Mouse (Mus musculus) kidney, embryonic 16.5 days (tissue): ENCODE data around the gene Pus1. TPM values are rescaled to one million over a fixed set of nuclear protein-coding genes. Genes with fewer than 3 reads are reported as not detected.
A peak's percentile ranks its signal among the peaks of the same experiment; 100 is the strongest.
"Not testable (repeated sequence)": the region's sequence is repeated elsewhere in the genome, so short reads cannot be mapped to it uniquely, and the experiment has no call there.

ENCODE experiments used
- ATAC-seq: fragments of 200-750 bp; cut with Nextera tagmentation; 2 replicates; pipeline ENCODE4 v1.8.0; 2017; ENCODE audit warnings: moderate TSS enrichment; ENCODE audit not compliant: low FRiP score, low TSS enrichment
- H3K27ac ChIP-seq: fragments of 300-500 bp; sonication (generic); 2 replicates; pipeline ENCODE4 v1.5.1; 2014; ENCODE audit warnings: low read length
- H3K27me3 ChIP-seq: fragments of 300-500 bp; sonication (generic); 2 replicates; pipeline ENCODE4 v1.6.1; 2014; ENCODE audit warnings: low read length, control low read depth, mixed read lengths; ENCODE audit not compliant: insufficient read depth
- H3K36me3 ChIP-seq: fragments of 300-500 bp; sonication (generic); 2 replicates; pipeline ENCODE4 v1.6.1; 2014; ENCODE audit warnings: low read length, control low read depth, mixed read lengths; ENCODE audit not compliant: insufficient read depth
- H3K4me1 ChIP-seq: fragments of 300-500 bp; sonication (generic); 2 replicates; pipeline ENCODE4 v1.6.1; 2014; ENCODE audit warnings: low read length, control low read depth, mixed read lengths; ENCODE audit not compliant: insufficient read depth
- H3K4me2 ChIP-seq: fragments of 300-500 bp; sonication (generic); replicated peaks from 2 replicates; pipeline ENCODE4 v1.6.1; 2014; ENCODE audit warnings: low read depth, low read length
- H3K4me3 ChIP-seq: fragments of 300-500 bp; sonication (generic); 2 replicates; pipeline ENCODE4 v1.5.1; 2014; ENCODE audit warnings: mild to moderate bottlenecking, low read length
- H3K9ac ChIP-seq: fragments of 300-500 bp; sonication (generic); replicated peaks from 2 replicates; pipeline ENCODE4 v1.6.1; 2014; ENCODE audit warnings: low read length
- H3K9me3 ChIP-seq: fragments of 300-500 bp; sonication (generic); 2 replicates; pipeline ENCODE4 v1.6.1; 2016; ENCODE audit warnings: low read length, control low read depth
- WGBS: fragments of 180-500 bp; shearing (Covaris S2); extraction: QIAGEN DNeasy Blood & Tissue Kit; methylation state at CpG from one replicate; pipeline ENCODE4 v1.1.7; 2014; 5-methylcytosine and 5-hydroxymethylcytosine counted together
- polyA plus RNA-seq: library from polyadenylated mRNA; unstranded; fragments of >200 nt; fragmentation: Nextera tagmentation; extraction: Ambion mirVana; gene quantifications from 2 replicates; pipeline ENCODE4 v1.2.1, GENCODE M21; 2015

Pus1 gene
- polyA plus RNA-seq, 1 experiment from 2014 or later: 45.1 TPM

DNA sequence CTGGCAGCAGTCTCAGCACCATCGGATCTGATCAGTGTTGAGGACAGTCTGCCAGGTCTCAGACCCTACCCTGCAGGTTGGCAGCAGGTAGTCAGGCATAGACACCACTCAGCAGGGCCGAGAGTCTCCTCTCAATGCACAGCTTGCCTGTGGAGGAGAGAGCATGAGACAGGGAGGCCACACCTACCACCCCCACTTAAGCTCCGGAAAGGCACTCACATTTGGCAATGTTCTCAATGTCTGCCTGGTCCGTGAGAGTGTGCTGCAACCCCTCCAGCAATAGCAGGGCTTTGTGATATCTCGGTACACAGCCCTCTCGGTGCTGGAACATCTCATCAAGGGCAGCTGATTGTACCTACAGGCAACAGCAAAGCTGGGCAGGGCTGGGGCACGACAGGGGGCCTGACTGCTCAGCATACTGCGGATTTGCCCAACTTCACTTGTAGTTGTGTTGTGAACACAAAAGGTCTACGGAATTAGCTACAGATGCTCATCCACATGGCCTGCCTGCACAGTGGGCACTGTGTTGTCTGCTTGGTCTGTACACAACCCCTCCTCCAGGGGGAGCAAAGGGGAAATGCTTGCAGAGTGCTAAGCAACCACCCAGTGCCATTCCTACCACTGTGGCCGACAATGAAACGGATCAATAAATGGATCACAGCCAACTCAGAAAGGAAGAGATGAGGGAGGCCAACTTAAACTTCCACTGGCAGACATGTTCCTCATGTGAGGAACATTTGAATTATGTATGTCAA lies 5.8 kb upstream of the Pus1 start:
- H3K4me2 ChIP-seq: no peak overlapping the region
- H3K27me3 ChIP-seq: no peaks in the 10 kb centered on the region
- no peak overlapping the region for H3K9ac ChIP-seq
- H3K36me3 ChIP-seq: peaks cover 53% of the 10 kb centered on the region
- no peak for ATAC-seq
- WGBS: 85% methylated on average over 11 of the region's 11 CpGs
- no peaks in the 10 kb centered on the region for H3K4me1 ChIP-seq
- no peaks in the 10 kb centered on the region for H3K9me3 ChIP-seq
- H3K27ac ChIP-seq: no peak overlapping the region
- no peak overlapping the region for H3K4me3 ChIP-seq

DNA sequence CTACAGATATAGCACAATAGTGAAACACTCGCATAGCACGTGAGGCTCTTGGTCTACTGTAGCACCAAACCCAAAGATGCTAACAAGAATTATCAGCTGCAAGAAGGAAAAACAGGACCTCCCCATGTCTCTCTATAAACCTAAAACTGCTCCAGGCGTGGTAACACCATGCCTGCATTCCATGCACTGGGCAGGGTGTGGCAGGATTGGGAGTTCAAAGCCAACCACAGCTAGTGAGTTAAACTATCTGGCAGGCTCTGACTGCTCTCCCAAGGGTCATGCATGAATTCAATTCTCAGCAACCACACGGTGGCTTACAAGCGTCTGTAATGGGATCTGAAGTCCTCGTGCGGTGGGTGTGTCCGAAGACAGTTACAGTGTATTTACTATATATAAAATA lies 2.7 kb upstream of the Pus1 start:
- no peak for ATAC-seq
- no peak overlapping the region for H3K4me2 ChIP-seq
- H3K9me3 ChIP-seq: no peaks in the 10 kb centered on the region
- WGBS: 63% methylated on average over 8 of the region's 8 CpGs
- H3K9ac ChIP-seq: no peak overlapping the region
- H3K27ac ChIP-seq: no peak overlapping the region
- peaks cover 9% of the 10 kb centered on the region for H3K4me1 ChIP-seq
- H3K4me3 ChIP-seq: no peak overlapping the region
- H3K36me3 ChIP-seq: peaks cover 29% of the 10 kb centered on the region
- no peaks in the 10 kb centered on the region for H3K27me3 ChIP-seq

DNA sequence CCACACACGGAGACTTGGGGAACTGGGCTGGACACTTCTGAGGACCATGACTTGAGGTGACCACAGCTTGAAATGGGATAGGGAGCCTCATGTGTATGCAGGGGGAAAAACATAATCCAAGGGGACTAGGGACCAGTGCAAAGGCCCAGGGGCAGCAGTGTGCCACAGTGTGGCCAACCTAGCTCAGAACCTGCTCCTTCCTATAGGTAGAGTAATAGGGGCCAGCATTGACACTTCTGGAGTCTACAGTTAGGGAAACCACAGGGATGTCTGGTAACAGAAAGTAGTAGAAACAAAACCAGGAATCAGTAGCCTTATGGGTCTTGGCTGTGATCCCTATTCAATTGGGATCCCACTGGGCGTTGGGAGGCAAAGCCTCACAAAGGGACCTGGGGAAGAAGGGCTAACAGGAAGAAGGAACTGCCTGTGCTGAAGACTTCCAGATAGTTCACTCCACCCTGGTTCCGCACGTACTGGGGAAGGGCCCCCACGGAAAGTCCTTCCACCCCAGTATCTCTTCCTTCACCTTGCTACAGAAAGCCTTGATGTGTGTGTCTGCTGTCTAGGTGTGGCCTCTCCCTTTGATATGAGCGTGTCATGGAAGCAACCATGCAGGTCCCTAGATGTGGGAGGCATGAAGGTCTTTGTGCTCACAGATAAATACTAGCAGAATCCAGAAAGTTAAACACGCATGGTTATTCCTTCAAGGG lies 1.2 kb upstream of the Pus1 start:
- WGBS: 79% methylated on average over 7 of the region's 7 CpGs
- Histone ChIP-seq H3K9me3 (no peaks in the 10 kb centered on the region), H3K27me3 (no peaks in the 10 kb centered on the region), H3K4me3 (no peak overlapping the region), H3K27ac (no peak overlapping the region), H3K9ac (no peak overlapping the region), H3K4me1 (peaks cover 9% of the 10 kb centered on the region), H3K36me3 (peaks cover 19% of the 10 kb centered on the region), H3K4me2 (no peak overlapping the region)
- ATAC-seq: no peak

DNA sequence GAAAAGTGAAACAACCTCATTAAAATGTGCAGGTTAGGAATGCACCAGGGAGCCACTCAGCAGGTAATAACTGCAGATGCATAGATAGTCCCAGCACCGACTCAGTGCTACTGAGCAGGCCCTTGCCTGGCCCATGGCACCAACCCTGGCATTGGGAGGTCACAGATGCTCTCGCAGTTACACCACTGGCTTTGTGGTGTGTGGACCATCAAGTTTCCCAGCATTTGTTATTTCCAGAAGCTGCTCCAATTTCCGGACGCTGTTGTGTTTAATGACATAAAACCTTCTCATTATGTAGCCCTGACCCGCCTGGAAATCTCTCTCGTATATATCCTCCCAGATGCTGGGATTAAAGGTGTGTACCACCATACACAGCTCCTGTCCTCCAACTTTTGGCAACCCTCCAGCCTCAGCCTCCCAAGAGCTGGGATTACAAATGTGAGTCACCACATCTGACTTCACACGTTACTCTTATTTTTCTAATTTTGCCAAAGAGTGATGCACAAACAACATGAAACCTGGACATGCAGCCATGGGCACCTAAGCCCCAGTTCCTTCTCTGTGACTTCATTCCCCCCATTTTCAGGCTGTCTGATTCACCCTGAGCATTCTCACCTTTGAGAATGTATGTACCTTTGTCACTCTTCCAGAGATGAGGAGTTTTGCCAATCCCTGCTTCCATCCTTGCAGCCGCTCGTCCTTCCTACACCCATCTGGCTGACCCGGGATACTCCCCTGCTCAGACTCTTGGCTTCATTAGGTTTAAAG lies 486 bp upstream of the Pus1 start:
- Histone ChIP-seq H3K9ac (peak overlapping the region; percentile 81), H3K4me1 (peaks cover 9% of the 10 kb centered on the region), H3K4me2 (peak overlapping the region; percentile 74), H3K9me3 (no peaks in the 10 kb centered on the region), H3K27me3 (no peaks in the 10 kb centered on the region), H3K4me3 (peak overlapping the region; percentile 79), H3K27ac (peak overlapping the region; percentile 48; the same call in 1 of the 2 replicates), H3K36me3 (peaks cover 19% of the 10 kb centered on the region)
- ATAC-seq: peak; percentile 28; the same call in 1 of the 2 replicates
- 51% methylated on average over 10 of the region's 10 CpGs for WGBS

DNA sequence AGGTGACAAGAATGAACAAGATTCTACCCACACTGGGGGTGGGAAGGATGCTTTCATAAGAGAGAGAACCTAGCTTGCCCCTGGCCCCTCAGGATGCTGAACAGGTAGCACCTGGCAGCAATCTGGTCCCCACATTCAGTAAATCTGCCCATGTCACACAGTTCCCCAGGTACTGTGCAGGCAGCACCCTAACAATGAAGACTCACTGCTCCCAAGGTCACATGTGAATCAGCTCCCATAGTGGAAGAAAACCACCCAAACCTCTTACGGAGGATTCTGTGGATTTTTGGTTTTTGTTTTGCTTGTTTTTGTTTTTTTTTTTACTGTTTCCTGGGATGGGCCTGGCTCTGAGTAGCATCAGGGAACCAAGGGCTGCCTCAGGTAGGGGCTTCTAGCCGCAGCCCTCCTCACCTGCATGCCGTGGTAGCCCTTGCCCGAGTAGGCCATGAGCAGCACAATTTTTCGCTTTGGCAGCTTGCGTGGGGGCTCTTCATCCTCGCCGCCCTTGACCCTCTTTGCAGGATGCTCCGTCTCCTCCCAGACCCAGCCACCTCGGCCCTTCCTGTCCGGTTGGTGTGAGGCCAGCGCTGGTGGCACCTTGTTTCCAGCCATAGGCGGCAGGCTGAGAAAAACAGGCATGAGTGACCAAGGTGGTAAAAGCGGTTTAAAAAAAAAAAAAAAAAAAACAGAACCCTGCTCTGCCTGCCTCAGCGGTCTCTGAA lies 1.0 kb downstream of the Pus1 start:
- Histone ChIP-seq H3K4me3 (peak overlapping the region; percentile 79), H3K27me3 (no peaks in the 10 kb centered on the region), H3K9ac (peak overlapping the region; percentile 81), H3K36me3 (peaks cover 28% of the 10 kb centered on the region), H3K9me3 (no peaks in the 10 kb centered on the region), H3K4me2 (peak overlapping the region; percentile 74), H3K27ac (no peak overlapping the region), H3K4me1 (peaks cover 9% of the 10 kb centered on the region)
- WGBS: 12% methylated on average over 15 of the region's 15 CpGs
- no peak for ATAC-seq

DNA sequence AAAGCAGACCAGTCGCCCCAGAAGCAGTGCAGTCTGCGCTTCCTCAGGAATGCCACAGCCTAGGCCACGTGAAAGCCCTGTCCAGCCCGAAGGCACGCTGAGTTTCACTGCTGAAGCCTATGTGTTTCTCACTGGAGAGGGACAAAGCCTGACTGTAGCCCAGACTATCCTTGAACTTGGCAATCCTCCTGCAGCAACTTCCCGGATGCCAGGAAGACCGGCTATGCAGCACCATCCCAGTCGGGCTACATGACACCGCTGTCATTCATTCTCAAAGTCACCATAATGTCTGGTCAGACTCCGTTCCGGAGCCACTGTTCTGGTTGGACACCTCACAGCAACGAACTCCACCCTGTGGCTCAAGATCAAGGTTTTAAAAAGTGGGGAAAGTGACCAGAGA lies 2.2 kb downstream of the Pus1 start:
- H3K4me3 ChIP-seq: no peak overlapping the region

DNA sequence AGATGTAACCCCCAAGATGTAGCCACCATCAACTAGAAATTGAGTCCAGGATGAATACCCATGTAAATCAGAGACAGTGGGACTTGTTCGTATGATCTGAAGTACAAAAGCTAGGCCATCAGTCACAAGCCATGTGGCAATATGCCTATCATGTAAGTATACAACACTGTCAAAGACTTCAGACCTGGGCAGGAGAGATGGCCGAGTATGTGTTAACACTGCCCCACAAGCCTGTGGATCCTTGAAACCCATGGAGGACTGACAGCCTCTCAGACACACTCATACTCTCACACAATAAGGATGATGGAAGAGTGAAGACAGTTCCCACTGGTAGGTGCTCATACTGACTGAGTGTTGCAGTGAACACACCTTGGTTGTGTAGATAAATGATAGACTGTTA lies 4.3 kb downstream of the Pus1 start:
- Histone ChIP-seq H3K4me2 (no peak overlapping the region), H3K9me3 (no peaks in the 10 kb centered on the region), H3K4me1 (peaks cover 9% of the 10 kb centered on the region), H3K36me3 (peaks cover 31% of the 10 kb centered on the region), H3K27me3 (no peaks in the 10 kb centered on the region), H3K27ac (no peak overlapping the region), H3K9ac (no peak overlapping the region), H3K4me3 (no peak overlapping the region)
- 91% methylated on average over 2 of the region's 2 CpGs for WGBS
- ATAC-seq: no peak

More for the DNA sequence above, 2.2 kb downstream of the Pus1 start:
- Histone ChIP-seq H3K9ac (no peak overlapping the region), H3K4me2 (no peak overlapping the region), H3K4me1 (peaks cover 9% of the 10 kb centered on the region), H3K27me3 (no peaks in the 10 kb centered on the region), H3K36me3 (peaks cover 31% of the 10 kb centered on the region), H3K27ac (no peak overlapping the region), H3K9me3 (no peaks in the 10 kb centered on the region)
- 85% methylated on average over 12 of the region's 12 CpGs for WGBS
- ATAC-seq: no peak

DNA sequence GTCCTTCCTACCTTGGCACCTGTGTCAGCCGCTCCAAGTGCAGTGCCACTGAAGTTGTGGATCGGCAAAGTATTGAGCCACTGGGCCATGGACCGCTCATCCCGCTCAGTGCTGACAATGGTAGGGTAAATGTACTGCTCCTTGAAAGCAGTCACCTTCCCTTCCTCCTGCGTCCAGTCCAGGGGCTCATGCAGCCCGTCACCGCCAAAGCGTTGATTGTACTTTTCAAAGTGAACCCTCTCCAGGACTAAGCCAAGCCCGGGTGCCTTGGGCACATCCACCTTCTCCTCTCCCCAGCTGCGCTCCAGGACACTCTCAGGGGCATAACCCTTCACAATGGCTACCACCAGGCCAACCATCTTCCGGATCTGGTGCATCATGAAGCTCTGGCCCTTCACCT lies 5.9 kb downstream of the Pus1 start:
- peaks cover 31% of the 10 kb centered on the region for H3K36me3 ChIP-seq
- no peak overlapping the region for H3K9ac ChIP-seq
- H3K4me2 ChIP-seq: no peak overlapping the region
- peaks cover 5% of the 10 kb centered on the region for H3K4me1 ChIP-seq
- H3K4me3 ChIP-seq: no peak overlapping the region
- no peaks in the 10 kb centered on the region for H3K9me3 ChIP-seq
- no peaks in the 10 kb centered on the region for H3K27me3 ChIP-seq
- ATAC-seq: no peak
- no peak overlapping the region for H3K27ac ChIP-seq
- WGBS: 91% methylated on average over 11 of the region's 11 CpGs

DNA sequence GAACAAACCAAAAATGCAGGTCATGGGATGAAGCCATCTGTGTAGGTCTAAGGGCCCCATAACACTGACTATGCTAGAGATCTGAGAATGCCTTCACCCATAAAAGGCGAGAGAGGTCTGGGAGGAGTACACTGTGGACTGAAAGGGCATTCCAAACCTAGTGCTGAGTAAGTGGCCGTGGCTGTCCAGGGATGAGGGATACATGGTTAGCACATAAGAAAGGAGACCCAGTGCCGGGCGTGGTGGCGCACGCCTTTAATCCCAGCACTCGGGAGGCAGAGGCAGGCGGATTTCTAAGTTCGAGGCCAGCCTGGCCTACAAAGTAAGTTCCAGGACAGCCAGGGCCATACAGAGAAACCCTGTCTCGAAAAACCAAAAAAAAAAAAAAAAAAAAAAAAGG lies 7.5 kb downstream of the Pus1 start:
- not testable (repeated sequence) for H3K4me3 ChIP-seq, H3K9me3 ChIP-seq, H3K27me3 ChIP-seq, H3K27ac ChIP-seq, H3K4me2 ChIP-seq, H3K9ac ChIP-seq, ATAC-seq
- H3K36me3 ChIP-seq: peaks cover 31% of the 10 kb centered on the region
- H3K4me1 ChIP-seq: peaks cover 12% of the 10 kb centered on the region
- 85% methylated on average over 10 of the region's 10 CpGs for WGBS
